Mouse (Mus musculus) right cerebral cortex, adult 2 months (tissue): ENCODE measurements around the gene Atp1a2.

Experiments used
- DNase-seq, 2 experiments: peaks; one replicate each; pipeline ENCODE4 v3.0.0; 2021 to 2022; ENCODE audit warnings: low spot score in 2 of 2

Atp1a2 gene

DNA sequence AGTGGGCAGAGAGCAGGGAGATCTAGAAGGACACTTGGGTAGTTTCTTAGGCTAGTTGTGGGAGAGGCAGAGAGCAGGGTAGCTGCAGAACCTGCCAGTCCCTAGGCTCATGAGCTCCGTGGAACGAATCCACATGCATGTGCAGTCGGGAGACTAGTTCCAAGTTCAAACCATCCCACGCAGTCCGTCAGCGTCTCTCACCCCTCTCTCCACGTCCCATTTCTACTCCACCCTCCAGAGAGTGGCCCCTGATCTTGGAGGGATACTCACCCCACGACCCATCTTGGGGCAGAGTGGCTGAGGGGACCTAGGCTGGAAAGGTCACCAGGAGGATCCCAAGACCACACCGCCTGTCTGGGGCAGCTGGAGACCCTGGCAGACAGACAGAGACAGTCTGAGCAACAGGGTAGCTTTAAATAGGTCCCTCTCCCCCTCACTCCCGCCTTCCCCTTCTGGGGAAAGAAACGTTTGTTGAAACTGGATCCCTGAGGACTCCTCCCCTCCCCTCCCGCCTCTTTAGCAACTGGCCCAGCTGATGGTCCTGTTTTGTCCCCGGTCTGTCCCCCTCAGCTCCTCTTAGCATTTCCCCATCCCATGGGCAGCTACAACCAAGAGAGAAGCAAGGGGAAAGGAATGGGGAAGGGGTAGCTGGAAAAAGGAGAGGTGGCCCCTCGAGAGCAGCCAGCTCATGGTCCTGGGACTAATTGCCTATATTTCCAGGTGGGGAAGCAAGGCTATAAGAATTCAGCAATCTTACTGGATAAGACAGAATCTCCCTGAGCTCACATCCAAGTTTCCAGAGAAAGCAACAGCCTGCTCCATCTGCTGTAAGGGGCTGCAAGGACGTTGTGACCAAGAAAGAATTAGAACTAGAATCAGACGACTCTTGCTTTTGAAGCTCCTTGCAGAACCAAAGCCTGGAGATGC lies at the start of gene Atp1a2:
Atp1a2 (minus strand) TSS at position 454 of the 927 bp plus-strand sequence.
- DNase-seq = peak in 1 of 2 experiments; percentile 68

GRCm38 (mm10) chr1:172347382-172347781 lies 49.5 kb upstream of the Atp1a2 start:
- DNase-seq = no peak

GRCm38 (mm10) chr1:172346707-172347106 lies 48.8 kb upstream of the Atp1a2 start:
- DNase-seq = no peak

- no peak for DNase-seq
Measured at GRCm38 (mm10) chr1:172344820-172345219, 47.0 kb upstream of the Atp1a2 start.

- DNase-seq = no peak
Measured at GRCm38 (mm10) chr1:172343914-172344313, 46.0 kb upstream of the Atp1a2 start.

GRCm38 (mm10) chr1:172342729-172343128 lies 44.9 kb upstream of the Atp1a2 start:
- peak; percentile 37 to 62 for DNase-seq

- no peak for DNase-seq
Measured at GRCm38 (mm10) chr1:172341386-172341785, 43.5 kb upstream of the Atp1a2 start.

- peak; percentile 61 to 75 for DNase-seq
Measured at GRCm38 (mm10) chr1:172340729-172341321, 43.0 kb upstream of the Atp1a2 start, which contains the start of gene Kcnj10. Gene Kcnj10 (plus strand): TSS chr1:172341210.

GRCm38 (mm10) chr1:172337411-172338185 lies 39.7 kb upstream of the Atp1a2 start:
- no peak for DNase-seq

GRCm38 (mm10) chr1:172335804-172336203 lies 37.9 kb upstream of the Atp1a2 start:
- DNase-seq = no peak

DNA sequence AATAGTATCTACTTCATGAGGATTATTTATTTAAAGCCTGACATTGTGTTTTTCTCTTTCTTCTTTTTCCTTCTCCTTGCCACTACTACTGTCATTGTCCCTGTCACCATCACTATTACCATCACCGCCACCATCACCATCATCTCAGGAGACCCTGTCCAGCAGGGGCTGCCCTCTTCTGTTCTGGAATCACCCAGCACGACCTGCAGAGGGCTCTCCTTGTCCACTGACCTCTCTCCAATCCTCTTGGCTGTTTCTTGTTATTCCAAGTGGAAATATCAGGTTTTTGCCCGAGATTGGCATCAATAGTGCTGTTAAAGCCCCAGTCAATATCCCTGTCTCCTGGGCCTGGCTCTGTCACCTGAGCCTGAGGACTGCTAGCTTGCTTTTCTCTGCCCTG lies 35.6 kb upstream of the Atp1a2 start:
- no peak for DNase-seq

- no peak for DNase-seq
Measured at GRCm38 (mm10) chr1:172332925-172333324, 35.1 kb upstream of the Atp1a2 start.

GRCm38 (mm10) chr1:172331422-172331947 lies 33.6 kb upstream of the Atp1a2 start:
- peak in 1 of 2 experiments; percentile 26 for DNase-seq

- DNase-seq = no peak
Measured at GRCm38 (mm10) chr1:172329616-172330015, 31.8 kb upstream of the Atp1a2 start.

DNA sequence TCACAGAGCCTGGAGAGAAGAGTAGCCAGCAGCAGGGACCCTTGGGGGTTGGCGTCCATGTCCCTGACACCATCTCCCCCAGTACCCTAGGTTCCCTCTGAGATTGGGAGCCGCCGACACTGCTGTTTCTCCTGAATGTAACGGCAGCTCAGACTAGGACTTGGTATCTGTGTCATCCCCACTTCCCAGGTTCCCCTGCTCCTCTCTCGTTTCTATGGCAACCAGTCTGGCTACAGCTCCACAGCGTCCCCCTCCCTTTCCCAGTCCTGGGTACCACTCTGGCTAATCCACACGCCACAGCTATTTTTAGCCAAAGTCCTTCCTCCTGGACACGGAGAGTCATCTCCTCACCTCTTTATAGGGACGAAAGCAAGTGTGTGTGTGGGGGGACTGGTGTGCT lies 31.3 kb upstream of the Atp1a2 start, which contains the start of gene Kcnj9:
Kcnj9 (minus strand) TSS at position 188 of the 400 bp plus-strand sequence.
- DNase-seq = peak; percentile 84 to 87

DNA sequence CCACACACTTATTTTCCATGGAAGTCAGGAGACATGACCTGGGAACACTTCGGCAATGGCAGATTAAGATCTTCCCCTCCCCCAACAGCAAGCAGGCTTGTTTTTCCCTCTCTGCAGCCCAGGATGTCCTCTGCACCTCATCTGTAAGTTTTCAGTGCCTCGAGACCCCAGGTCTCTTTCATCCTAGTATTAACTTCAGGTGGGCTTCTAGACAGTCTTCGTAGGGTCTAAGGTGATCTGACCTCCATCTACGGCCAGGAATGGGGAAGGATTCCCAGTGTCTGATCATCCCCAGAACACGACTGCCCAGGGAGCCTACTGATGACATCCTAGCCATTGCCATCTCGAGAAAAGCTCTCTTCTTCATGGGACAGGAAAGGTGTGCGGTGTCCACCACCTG lies 30.6 kb upstream of the Atp1a2 start:
- no peak for DNase-seq

DNA sequence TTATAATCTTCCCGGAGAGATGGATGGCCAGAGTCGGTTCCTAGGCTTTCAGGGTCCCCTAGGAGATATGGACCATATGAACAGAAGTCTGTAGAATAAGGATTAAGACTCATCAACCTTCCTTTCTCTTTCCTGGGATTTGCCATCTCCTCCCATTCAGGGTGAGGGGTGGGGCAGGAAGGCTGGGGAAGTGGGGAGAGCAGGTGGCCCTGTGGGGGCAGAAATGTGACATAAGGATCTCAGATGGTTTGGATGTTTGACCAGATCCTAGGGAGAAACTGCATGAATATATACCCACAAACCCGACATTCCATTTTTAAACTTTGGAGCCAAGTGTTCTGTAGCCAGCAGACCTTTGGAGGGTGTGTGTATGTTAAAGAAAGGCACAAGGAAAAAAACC lies 30.2 kb upstream of the Atp1a2 start:
- DNase-seq = no peak

GRCm38 (mm10) chr1:172327206-172328001 lies 29.5 kb upstream of the Atp1a2 start:
- DNase-seq = peak; percentile 66 to 75

DNA sequence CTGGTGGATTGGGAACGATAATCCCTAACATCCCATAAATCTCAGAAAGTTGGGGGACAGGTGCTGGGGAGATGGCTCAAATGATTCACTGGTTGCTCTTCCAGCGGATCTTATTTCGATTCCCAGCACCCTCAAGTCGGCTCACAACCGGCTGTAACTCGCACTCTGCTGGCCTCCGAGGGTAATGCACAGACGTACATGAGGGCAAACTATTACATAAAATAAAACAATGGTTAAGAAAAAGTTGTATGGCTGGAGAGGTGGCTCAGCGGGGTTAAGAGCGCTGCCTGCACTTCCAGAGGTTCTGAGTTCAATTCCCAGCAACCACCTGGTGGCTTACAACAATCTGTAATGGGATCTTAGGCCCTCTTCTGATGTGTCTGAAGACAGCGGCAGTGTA lies 28.8 kb upstream of the Atp1a2 start:
- no peak for DNase-seq

DNA sequence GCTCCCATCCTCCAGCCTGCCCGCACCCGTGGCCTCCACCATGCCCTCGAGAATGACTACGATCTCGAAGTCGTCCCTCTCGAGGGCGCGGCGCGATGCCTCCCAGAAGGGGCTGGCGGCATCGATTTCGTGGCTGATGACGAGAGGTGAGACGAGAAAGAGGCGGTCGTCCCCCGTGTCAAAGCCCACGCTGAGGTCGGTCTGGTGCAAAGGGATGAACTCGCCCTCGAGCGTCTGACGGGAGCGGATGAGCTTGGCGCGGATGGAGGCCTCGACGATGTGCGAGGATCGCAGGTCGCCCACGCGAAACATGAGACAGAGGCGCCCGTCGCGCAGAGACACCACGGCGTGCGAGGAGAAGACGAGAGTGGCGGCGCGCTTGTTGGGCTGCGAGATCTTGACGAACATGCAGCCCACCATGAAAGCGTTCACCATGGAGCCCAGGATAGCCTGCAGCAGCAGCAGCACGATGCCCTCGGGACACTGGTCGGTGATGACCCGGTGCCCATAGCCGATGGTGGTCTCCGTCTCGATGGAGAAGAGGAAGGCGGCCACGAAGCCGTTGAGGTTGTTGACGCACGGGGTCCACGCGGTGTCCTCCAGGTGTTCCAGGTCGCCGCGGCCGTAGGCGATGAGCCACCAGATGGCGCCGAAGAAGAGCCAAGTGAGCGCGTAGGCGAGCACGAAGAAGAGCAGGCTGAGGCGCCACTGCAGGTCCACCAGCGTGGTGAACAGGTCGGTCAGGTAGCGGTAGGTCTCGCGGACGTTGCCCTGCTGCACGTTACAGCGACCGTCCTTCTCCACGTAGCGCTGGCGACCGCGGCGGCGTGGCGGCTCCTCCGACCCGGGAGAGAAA lies 28.0 kb upstream of the Atp1a2 start:
- peak; percentile 67 to 79 for DNase-seq
